Mouse (Mus musculus): ENCODE measurements around the gene Abcb11.

Abcb11 gene

GRCm38 (mm10) chr2:69189222-69189621 is 153.2 kb downstream of the Abcb11 start:
- DNase-seq (ENCODE audit: low spot score in 2 of 2) = no peak

- DNase-seq (ENCODE audit: low spot score in 2 of 2) = peak in 1 of 2 experiments; percentile 42
Observed at GRCm38 (mm10) chr2:69188732-69189131, 153.7 kb downstream of the Abcb11 start.

Measured in right cerebral cortex, postnatal 10 days (tissue).